Mouse (Mus musculus) left cerebral cortex, postnatal 10 days (tissue): ENCODE measurements around the gene Ly6f. TPM values are rescaled to one million over a fixed set of nuclear protein-coding genes. Genes with fewer than 3 reads are reported as not detected.
"Not testable (repeated sequence)": the region's sequence is repeated elsewhere in the genome, so short reads cannot be mapped to it uniquely, and the experiment has no call there.

Experiments
- DNase-seq, 2 experiments: peaks; one replicate each; pipeline ENCODE4 v3.0.0; 2021 to 2022; ENCODE audit warnings: low spot score in 2 of 2, mixed read lengths in 1 of 2; ENCODE audit errors: extremely low spot score in 1 of 2
- intact Hi-C: fragments of 180-260 bp; cut with DNase I; formaldehyde crosslinking; loops from one replicate; pipeline ENCODE4 v1.15.1; 2025
- total RNA-seq, 2 experiments: library from RNA; stranded (reverse); gene quantifications; 2 replicates each; pipeline ENCODE4 v1.2.3; 2021

Gene Ly6f
- not detected for total RNA-seq

DNA sequence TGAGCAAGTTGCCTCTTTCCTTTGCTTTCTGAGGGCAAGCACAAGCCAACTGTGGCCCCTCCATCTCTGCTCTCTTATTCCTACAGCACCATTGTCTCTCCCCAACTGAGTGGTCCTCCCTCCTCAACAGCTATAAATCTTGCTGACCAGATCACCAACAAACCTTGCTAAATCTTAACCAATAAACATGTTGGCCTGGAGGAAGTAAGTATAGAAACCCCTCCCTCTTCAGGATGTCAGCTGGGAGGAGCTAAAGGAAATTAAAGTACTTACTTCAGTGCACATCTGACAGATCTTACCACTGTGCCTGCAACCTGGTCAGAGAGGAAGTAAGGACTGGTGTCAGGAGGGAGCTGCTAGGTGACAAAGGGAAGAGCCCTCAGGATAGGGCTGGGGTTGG lies at the start of gene Ly6f:
Gene Ly6f (plus strand): TSS at position 301 of the 400 bp plus-strand sequence.
- DNase-seq, result no peak
- intact Hi-C loops, result no loop called here

DNA sequence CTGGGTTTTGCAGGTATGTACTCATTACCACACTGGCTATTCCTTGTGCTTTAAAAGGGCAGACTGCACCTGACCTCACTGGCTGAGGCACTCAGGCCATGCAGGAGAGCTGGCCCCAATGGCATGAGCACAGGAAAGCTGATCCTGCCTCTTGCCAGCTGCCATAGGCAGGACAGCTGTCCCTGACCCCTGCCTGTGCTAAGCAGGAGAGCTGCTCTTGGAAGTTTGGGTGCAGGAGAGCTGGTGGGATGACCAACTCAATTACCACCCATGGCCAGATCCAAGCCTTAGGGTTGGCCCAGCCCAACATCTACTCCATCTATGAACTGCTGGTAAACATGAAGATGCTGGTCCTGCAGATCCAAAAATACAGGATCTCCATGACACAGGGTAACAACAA lies 46.3 kb upstream of the Ly6f start:
- intact Hi-C loops, result no loop called here
- no peak for DNase-seq

DNA sequence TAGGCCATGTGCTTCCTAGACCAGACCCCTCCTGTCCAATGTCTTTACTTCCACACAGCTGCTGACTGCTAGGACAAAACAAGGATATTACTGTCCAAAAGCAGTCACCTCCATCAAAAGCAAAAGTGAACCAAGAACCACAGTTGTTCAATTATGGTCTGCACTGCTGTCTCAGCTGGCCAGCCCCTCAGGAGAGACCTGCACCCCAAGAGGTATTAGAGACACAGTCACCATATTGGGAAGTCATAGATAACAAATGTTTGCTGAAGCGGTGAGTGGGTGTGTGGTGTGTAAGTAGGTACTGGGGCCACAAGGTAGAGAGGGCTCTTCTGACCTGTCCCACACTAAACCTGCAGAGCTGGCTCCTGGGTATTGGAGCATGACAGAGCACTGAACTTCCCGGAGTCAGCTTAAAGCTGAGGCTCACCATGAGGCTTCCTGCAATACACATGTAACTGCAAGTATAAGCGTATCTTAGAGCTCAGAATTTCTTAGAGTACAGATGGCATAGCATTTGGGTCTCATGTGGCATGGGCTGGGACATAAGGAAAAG lies 30.4 kb upstream of the Ly6f start:
- intact Hi-C loops, result no loop called here
- DNase-seq, result no peak

DNA sequence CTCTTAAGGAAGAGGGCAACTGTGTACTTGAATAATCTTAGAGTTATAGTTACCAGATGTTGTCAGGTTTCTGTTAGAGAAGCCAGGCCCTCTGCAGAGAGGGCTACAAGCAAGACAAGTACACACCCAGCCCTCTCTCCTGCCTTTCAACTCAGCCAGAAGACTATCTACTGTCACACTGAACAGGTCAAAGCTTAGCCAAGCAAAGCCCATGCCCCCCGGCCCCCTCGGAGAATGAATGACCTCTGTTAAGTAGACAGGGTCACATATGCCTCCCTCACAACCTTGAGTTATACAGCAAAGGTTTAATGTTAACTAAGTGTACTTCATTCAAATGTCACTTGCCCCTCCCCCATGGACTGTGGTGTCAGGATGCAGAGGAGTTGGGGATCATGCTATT lies 27.7 kb upstream of the Ly6f start:
- intact Hi-C loops, result no loop called here
- DNase-seq, result no peak

DNA sequence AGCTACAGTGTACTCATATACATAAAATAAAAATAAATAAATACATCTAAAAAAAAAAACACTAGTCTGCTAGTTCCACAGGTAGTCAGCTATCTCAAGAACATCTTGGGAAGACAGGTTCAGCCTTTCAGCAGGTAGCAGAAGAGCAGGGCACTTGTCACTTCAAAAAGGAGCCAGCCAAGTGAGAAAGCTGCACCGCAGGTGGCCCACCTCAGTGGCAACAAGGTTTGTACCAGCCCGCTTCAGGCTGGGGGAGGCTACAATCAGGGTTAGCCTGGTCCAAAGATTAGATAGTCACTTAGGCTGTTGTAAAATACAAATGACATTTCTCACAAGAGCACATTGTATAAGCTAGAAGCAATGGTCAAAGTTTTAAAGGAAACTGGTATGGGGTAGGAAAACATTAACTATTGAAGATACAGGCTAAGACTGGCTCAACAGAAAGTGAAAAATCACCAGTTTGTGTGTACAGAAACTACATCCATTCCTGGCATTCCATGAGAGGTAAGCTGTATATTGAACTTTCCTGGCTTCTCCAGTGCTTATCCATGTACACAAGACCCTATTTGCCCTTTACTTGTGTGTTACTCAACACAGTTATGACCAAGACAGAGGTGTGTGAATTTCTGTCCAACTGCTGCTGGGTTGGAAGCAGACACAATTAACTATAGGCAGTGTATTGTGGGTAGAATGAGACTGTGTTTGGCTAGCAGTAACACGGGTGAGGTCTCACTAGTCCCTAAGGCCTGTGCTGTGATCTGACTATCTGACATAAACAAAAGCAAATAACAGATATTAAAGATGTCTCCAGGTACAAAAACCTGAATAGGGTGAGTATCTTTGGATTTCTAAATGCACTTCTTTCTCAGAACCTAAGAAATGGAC lies 25.2 kb upstream of the Ly6f start:
- no peak for DNase-seq
- intact Hi-C loops, result no loop called here

DNA sequence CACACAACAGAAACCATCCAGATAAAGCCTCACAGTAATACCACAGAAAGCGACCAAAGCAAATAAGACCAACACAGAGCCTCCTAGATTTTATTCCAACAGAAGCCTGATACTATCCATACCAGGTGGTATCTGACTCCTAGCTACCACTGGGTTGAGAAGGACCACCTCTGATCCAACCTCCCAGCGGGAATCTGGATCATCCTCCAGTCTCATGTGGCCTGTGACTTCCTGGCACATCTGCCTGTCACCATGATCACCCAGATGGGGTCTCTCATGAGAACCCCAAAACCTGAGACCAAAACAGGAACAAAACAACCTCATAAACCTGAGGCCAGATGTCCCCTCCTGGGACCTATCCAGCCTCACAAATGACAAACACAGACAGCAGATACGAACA lies 13.6 kb upstream of the Ly6f start:
- no peak for DNase-seq
- intact Hi-C loops, result no loop called here

DNA sequence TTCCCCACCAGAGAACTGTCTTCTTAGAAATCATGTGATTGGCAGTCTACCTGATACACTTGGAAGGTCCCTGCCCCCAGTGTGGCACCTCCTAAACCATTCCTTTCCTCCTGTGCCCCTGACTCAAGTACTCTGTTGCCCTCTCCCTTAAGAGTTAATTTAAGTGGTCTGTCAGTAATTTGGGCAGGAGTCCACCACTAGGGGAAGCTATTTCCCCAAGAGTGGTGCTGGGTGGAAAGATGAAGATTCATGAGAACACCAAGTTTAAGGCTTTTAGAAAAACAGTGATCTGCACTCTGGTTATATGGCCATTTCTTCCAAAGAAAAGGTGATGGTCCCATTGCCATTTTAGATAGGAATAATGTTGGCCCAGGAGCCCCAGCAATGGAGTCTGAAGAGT lies 2.4 kb upstream of the Ly6f start:
- DNase-seq, result no peak
- intact Hi-C loops, result no loop called here

DNA sequence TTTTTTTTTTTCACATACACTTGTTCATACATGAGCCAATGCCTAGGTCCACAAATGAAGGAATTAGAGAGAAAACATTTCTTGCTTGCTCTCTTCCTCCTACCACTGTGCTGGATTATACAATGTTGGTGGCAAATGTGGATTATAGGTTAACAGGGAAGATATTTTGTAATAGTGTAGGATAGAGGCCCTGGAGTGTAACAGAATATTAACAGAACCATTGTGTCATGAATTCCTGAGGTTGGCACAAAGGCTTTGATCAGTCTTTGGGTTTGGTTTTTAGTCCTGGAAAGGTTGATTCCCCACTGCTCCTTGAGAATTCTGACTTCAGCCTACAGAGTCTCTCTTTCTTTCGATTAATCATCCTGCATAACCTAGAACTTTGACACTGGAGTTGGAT lies 1.6 kb upstream of the Ly6f start:
- intact Hi-C loops, result no loop called here
- DNase-seq, result no peak

DNA sequence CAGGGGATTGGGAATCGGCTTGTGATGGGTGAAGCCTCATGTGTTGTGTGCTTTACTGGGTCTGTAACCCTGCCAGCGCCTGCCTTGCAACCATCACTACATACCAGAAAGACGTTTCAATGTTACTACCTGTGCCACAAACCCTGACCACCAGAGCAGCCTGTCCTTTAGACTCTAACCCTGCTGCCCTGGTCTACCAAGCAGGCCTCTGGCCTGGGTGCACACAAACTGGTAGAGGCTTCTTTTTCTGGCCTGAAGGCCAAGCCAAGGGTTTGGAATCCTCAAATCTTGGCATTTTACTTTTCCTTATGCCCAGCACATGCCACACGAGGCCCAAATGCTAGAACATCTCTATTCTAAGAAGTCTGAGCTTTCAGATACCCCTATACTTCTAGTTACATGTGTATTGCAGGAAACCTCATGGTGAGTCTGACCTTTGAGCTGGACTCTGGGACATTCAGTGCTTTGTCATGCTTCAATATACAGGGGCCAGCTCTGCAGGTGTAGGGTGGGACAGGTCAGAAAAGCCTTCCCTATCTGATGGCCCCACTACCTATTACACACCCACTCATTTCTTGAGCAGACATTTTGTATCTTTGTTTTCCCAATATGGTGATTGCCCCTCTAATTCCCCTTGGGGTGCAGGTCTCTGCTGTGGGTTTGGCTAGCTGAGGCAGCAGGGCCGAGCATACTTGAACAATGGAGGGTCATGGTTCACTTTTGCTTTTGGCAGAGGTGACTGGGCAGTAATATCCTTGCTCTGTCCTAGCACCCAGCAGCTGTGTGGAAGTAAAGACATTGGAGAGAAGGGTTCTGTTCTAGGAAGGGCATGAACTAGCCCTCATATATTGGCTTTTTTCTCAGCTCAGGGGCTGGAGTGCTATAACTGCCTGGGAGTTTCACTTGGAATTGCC lies 952 bp downstream of the Ly6f start:
- no peak for DNase-seq
- intact Hi-C loops, result no loop called here

DNA sequence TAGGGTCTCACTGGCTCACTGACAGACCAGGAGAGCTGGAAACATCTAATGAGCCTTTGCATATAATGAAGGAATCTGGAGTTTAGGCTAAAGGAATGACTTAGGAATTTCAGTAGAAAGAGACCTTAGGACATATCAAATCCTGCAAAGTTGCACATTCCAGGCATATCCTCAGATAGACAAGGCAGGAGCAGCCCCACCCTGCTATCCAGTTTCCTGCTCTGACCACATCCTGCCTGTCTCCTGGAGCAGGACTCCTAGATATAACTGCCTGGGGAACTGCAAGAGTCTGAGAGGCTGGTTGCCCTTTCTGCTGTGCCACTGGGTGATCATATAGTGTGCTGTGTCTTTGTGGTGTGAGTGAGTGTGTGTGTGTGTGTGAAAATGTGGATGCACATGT lies 1.9 kb downstream of the Ly6f start:
- intact Hi-C loops, result no loop called here
- no peak for DNase-seq

DNA sequence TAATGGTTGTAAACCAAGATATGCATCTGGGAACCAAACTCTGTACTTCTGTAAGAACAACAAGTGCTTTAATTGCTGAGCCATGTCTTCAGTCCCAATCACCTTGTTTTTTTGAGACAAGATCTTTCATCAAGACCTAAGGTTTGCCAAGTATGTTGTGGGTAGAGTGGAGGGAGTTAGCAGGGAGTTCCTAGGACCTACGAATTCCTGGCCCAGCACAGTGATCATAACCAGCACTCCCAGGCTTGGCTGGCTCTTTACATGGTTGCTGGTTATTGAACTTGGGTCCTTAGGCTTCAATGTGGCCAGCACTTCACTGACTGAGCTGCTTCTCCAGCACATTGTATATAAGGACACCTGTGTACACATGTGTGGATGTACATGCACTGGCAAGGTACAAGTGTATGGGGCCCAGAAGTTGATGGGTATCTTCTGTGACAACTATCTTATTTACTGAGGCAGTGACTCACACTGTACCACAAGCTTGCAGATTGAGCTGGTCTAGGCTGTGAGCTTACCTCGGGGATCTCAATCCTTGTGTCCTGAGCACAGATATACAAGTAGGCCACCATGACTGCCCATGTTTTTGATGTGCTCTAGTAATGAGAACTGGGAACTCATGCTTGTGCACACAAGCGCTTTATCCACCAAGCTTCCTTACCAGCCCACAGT lies 2.6 kb downstream of the Ly6f start:
- intact Hi-C loops, result no loop called here
- DNase-seq, result no peak

DNA sequence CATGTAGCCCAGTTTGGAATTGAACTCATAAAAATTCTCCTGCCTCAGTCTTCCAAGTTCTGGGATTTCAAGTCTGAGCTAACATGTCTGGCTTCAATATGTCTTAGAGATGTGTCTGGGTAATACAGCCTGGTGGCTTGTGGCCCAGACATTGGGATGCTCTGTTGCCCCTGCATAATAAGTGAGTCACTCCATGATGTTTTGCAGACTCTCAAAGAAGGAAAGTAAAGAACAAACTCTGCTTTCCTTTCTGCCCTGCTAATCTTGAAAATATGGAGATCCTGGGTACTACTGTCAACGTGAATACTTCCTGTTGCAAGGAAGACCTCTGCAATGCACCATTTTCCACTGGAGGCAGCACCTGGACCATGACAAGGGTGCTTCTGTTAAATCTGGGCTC lies 3.2 kb downstream of the Ly6f start:
- intact Hi-C loops, result no loop called here
- DNase-seq, result no peak

DNA sequence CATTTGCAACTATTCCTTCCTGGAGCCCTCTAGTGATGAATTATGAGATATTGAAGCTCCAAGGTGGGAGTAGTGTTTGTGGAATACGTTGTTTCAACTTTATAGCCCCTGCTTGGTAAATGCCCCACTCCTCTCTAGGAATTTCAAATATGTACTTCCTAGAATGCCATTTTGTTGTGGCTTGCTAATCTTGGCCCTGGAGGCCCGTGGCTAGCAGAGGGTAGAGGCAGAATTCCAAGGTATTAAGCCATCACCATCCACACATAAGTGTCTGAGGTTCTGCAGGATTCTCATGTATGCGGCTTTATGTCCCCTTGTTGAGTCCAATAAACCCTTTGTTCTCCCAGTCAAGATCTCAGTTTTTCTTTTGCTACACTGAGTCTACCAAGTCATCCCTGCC lies 3.7 kb downstream of the Ly6f start:
- intact Hi-C loops, result no loop called here

DNA sequence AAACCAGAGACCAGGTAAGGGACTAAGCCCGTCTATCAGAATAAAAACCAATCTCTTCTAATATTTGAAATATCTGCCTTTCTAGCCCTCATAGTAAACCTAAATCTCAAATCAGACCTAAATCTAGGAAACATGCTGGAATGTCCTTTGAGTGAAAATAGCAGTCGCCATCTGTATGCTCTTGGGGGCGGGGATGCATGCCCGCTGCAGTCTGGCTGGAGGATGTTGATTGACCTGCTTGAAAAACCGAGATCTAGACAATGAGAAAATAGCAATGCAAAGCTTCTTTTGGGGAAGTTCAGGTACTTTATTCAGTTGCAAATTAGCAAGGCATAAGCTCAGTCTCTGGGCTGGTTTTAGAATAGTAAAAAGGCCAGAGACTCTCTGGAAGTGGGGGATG lies 13.8 kb downstream of the Ly6f start:
- intact Hi-C loops, DNase-seq: not testable (repeated sequence)

More for the DNA sequence above, 3.7 kb downstream of the Ly6f start:
- no peak for DNase-seq

DNA sequence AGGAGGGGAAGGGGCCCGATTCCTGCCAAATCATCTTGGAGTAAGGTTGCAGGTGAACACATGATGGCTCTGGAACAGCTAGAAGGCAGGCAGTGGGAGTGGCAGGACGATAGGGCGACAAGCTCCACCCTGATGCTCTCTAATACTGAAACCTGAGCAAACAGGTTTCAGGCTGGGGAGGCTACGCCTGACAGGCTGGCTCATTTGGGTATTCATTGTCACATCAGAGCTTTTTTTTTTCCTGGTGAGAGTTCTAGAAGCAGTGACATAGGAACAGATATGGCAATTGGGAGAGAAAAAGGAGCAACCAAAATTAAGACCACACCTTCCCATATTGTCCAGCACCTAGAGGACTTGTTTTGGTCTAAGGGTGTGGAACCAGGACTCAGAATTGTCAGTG lies 18.3 kb downstream of the Ly6f start:
- DNase-seq, intact Hi-C loops: not testable (repeated sequence)

DNA sequence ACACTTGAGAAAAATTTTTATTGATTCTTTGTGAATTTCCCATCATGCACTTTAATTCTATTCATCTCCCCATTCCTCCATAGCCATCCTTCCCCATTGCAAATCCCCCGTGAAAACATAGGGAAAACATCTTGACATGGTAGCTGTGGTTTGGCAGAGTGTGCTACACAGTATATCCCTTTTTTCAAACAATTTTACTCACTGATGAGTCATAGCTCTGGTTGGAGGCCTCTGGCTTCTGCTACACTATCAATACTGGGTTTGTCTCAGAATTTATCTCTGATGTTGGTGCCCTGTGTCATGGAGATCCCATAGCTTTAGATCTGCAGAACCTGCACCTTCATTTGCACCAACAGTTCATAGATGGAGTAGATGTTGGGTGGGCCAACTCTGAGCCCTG lies 24.2 kb downstream of the Ly6f start:
- intact Hi-C loops, result no loop called here
- DNase-seq, result no peak

DNA sequence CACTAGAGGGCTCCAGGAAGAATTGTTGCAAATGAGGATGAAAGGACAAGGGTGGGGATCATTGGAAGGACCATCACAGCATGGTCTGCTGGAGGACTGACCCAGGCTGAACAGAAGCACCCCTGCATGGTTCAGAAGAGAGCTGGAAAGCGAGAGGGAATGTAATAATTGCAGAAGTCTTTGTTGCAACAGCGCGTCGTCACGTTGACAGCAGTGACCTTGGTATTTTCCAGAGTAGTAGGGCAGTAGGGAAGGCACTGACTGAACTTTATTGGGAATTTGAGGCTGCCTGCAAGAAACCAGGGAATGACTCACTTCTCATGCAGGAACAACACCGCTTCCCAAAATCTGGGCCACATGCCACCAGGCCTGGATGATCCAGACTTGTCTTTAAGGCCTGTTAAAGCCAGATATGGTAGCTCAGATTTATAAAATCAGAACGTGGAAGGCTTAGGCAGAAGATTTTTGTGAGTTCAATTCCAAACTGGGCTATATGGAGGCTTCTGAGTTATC lies 25.7 kb downstream of the Ly6f start:
- no peak for DNase-seq
- intact Hi-C loops, result no loop called here

DNA sequence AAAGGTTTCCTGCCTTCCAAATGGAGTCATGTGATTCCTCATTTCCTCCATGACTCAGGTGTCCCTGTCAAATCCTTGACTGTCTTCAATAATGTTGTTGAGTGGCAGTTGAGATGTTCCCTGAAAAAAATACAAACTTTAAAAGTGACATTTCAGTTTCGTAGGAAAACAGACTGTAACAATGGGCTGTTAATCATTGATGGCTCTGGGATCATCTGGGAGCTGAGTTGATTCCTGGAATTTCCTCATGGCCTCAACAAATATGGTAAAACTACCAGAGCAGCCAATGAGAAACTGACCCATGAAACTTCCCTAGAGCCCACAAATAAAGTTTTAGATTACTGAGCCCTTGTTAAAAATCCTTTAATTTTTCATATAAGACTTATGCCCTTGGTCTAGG lies 37.9 kb downstream of the Ly6f start:
- intact Hi-C loops, result no loop called here

DNA sequence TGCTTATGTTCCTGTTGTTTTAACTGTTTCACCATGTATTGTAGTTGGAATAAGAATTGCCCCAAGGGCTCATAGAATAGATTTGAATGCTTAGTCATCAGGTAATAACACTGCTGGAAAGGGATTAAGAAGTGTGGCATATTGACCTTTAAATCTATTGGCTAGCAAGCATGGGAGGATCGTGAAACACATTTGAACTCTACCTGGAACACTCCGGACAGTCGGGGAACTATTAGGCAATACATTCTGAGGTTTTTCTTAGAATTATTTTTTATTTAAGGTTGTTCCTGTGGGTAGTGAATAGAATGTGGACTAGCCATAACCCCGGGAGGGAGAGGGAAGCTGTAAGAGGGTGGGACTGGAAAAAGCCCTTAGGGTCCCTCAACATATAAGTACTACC lies 41.0 kb downstream of the Ly6f start:
- intact Hi-C loops, result no loop called here
- no peak for DNase-seq

More for the DNA sequence above, 37.9 kb downstream of the Ly6f start:
- no peak for DNase-seq
